Mouse (Mus musculus): ENCODE results near the gene Sumf1.
A peak's percentile ranks its signal among the peaks of the same experiment; 100 is the strongest.

The Sumf1 gene

DNA sequence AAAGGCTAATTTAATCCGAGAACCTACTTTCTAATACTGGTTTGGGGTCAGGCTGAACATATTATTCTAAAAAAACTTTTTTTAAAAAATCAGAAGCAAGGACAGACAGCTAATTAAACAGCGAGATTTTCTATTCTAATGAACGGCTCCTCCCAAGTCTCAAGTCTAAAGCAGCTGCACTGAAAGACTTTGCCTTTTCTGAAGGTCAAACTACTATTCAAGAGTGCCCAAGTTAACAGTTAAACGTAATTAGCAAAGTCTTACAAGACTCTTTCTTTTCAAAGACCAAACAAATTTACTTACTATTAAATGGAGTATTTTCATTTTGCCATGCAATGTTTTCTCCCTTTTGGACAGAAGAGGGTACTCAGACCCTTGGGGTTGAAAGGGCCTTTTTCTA lies 20.8 kb upstream of the Sumf1 start:
- no peak for DNase-seq

DNA sequence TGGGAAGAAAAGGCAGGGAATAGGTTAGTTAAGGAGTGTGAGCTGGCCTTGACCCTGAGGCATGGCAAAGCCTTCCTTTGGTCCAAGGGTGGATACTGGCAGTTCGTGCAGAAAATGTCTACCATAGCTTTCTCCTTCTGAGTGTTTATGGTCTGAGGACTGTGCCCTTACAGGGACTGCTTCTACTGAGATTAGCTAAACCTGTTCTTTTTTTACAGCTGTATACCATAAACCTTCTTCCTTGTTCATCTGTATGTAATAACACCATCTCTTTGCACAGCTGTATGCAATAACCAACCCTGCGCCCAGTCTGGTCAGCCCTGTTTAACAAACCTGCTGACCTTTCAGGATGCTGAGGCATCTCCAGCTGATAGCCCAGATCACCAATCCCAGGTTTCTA lies 18.9 kb upstream of the Sumf1 start:
- no peak for DNase-seq

DNA sequence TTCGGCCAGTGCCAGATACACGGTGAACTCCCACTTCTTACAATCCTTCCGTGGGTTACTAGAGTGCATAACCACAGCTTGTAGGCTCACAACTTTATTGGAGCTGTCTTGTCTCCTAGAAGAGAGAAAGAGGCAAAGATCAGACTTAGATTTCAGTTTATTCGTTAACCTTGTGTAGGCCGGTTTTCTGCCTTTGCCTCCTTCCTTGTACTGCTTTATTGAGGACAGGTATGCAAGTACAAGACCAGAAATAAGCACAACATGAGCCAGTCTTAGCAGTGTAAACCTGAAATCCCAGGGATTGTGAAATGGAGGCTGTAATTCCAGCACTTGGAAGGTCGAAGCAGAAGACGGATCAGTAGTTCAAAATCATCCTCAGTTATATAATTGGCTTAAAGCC lies 12.9 kb upstream of the Sumf1 start:
- no peak for DNase-seq

DNA sequence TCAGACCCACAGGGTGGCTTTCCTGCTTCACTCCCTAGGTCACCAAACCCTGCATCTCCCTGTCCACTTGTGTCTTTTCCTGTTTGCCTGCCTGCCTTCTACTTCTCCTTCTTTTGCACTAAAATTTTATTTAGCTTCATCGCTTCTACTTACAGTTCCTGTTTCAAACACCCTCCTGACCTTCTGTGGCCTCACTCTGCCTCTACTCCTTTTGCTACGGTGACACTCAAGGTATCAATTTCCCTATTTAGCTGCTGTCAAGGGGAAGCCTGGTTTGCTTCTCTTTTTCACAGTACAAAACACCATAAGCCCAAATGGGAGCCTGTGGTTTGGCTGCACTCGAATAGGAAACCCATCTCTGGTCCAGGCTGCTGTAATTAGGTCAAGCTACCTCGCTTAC lies 11.7 kb upstream of the Sumf1 start:
- DNase-seq, result no peak

DNA sequence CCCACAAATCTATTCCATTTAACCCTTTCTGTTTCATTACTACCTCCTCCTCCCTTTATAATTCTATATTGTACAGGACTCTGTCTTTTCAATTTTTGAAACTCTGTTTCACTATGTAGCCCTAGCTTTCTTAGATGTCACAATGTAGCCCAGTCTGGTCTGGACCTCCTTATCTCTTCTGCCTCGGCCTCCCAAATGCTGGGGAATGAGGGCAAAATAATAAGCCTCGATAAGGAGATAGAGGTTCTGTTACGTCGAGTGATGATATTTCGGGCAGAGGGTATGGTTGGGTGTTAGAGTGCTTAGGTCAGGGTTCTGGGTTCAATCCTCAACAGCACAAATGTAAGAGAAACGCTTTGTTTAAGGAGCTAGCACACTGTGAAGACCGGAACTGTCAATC lies 11.3 kb upstream of the Sumf1 start:
- no peak for DNase-seq

DNA sequence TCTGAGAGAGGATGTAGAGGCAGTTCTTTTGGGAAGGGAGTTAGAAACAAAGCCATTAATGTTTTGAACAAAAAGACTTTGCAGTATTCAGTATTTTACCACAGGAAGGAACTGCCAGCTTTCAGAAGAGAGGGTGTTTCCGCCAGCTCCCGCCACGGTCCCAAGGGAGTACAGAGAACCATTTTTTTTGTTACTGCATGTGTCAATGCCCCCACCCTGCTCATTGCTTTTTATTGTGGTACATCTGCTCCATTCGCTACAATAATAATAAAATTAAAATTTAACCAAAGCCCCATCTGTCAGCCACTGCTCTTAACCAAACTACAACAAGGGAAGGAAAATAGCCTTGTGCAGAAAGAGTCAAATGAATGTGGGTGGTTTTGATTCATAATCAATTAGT lies 7.2 kb upstream of the Sumf1 start:
- no peak for DNase-seq

DNA sequence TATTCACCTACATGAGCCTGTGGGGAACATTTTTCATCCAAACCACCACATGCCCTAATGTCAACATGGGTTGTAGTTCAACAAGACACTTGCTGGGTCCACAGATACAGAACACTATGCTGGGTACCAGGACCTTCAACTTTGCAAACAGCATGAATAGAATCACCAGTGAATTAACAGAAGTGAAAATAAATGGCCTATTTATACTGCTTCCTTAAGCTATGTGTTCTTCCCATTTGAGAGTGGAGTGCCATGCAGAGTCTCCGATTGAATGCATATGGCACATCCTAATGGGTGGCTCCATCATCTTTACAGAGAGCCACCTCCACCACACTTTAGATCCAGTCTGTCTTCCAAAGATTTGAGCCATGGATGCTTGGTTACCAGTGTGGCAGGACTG lies 5.3 kb upstream of the Sumf1 start:
- no peak for DNase-seq

DNA sequence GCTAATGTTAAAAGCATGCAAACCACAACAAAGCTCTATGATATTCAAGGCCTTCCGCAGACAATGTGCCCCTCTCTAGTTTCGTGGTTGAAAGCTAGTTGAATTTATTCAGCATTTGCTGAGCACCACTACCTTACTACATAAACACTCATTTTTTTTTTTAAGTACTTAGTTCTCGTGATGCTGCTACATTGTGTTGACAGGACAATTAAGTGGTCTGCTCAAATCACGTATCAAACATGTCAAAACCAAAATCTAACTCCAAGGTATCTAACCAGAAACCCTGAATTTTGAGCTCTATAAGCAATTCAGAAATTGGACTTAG lies 265 bp upstream of the Sumf1 start:
- no peak for DNase-seq

DNA sequence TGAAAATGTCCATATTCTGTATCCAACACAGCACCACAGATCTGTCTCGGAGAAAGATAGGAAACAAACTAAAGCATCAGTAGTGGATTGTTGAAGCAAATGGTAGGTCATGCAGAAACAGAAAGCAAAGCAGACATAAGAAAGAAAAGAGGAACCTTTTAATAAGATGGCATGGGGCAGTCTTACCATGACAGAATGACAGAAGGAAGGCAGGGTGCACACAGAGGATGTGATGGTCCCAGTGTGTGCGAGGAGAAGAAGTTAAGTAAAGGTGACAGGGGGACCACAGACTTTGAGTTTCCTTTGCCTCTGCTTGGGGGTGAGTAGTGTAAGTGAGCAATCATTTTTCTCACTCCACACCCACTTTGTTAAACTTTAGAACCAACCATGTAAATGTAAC lies 6.3 kb downstream of the Sumf1 start:
- no peak for DNase-seq

DNA sequence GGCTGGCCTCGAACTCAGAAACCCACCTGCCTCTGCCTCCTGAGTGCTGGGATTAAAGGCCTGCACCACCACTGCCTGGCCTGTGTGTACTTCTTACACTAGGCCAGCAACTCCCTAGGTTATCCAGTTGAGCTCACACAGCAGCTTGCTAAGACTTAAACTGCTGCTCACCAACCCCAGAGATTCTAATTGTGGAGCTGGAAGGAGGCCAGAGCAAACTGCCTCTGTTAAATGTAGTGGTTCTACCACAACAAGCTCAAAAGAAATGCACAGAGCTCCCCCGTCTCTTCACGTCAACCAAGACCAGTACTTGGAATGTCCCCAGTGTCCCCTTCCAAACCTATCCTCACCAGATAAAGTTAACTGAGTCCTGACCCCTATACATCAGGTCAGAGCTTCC lies 11.2 kb downstream of the Sumf1 start:
- no peak for DNase-seq

DNA sequence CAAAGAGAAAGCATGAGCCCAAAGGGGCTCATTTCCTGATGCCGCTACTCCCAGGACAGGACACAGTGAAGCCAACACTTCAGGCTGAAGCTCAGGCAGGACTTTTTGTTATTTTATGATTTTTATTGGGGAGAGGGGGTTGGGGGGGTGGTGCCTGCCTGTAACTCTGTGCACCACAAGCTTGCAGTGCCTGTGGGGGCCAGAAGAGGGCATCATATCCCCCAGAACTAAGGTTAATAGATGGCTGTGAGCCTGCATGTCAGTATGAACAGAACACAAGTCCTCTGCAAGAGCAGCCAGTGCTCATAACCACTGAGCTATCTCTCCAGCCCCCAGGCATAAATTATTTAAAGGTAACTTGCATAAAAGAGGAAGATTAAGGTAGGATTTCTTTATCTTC lies 13.2 kb downstream of the Sumf1 start:
- no peak for DNase-seq

DNA sequence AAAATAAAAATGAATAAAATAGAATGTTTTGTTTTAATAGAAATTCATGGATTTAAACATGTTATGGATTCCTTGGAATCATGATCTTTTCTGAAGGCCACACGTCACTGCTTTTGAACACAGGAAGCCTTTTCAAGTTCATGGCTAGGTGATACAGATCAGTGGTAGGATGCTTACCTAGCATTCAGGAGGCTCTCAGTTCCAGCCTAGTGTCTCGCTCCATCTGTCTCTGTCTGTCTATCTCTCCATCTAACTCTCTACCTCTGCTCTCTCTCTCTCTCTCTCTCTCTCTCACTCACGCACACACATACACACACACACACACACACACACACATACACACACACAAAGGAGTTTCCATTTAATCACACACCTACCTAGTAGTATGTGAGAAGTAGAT lies 15.9 kb downstream of the Sumf1 start:
- no peak for DNase-seq

DNA sequence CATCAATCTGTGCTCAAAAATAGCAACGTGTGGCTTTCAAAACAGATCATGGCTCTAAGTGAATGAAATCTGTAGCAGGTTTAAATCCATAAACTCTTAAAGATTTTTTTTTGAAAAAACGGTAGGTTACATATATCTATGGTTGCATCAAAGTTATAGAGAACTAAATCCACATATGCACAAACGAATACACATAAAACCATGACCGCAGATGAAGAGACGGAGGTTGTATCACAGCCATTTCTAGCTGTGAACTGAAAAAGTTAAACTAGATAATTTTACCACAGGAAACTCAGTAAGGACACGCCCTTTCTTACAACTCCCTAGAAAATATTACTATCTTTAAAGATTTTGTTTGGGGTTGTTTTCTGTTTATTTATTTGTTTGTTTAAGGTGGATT lies 16.7 kb downstream of the Sumf1 start:
- no peak for DNase-seq

DNA sequence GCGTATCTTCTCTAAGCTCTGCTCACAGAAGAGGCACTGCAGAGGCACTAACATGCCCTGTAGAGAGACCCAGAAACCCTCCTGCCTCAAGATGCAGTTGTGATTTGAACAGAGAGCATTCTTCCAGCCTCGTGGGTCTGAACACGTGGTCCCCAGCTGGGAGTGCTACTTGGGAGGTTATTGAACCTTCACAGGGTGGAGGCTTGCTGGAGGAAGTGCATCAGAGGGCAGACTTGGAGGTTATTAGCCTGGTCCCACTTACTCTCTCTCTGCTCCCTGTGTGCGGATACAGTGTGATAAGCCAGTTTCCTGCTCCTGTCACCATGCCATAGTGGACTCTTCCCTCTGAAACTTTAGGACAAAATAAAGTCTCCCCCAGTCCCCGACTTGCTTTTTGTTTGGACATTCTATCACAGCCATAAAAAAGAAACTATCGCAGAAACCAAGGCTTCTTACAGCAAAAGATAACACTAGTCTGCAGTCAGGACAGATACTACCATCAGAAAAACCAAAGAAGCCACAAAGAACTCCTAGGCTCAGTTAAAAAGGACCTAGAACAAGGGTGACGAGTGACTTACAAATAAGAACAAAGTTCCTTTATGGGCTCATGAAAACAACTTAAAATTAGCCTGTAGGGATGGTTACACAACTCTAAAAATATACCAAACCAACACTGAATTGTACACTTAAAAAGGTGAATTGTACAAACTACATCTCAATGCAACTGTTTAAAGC lies 17.3 kb downstream of the Sumf1 start:
- DNase-seq, result no peak

DNA sequence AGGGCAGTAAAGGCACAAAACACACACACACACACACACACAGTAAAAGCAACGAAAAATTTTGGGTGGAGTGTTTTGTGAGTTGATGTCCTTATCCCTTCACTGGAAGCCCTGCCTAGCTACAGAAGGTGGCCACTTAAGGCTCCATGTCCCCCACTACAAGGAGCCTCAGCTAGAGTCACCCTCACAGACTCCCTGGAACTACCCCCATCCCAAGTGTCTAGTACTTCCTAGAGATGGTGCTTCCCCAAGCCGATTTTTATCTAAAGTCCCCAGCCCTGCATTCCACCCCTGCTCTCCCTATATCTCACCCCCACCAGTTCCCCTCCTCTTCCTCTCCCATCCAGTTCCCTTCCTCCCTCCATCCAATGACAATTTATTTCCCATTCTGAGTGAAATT lies 19.8 kb downstream of the Sumf1 start:
- DNase-seq, result no peak

DNA sequence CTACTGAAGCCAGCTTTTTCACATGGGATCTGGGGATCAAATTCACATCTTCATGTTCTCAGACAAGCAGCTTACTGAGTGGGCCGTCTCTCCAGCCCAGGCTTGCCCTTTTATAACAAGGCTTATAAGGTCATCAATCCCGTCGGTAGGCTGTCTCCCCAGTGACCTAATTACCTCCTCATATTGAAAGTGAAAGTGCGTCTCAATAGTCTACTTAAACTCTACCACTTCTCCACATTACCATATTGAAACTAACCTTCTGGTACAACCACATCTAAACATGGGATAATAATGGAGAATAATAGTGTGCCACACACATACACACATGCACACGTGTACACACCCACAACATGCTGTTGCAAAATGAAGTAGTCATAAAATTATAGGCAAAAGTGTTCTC lies 20.4 kb downstream of the Sumf1 start:
- DNase-seq, result no peak

DNA sequence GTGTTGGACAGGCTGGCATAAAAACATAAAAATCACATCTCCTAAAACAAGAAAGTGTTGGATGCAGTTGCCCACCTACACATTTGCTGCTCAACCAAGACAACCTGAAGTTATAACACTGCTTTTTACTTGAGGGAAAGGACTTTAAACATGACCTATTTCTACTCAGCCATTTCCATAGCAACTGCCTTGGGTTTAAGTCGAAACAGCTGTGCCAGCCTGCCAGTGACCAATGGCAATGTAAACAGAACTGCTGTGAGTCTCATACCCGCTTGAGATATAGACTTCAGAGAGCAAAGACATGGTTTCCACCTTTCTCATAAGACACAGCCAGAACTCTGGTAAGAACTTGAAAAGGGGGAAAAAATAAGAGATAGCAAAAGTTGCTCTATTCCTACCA lies 24.8 kb downstream of the Sumf1 start:
- no peak for DNase-seq

DNA sequence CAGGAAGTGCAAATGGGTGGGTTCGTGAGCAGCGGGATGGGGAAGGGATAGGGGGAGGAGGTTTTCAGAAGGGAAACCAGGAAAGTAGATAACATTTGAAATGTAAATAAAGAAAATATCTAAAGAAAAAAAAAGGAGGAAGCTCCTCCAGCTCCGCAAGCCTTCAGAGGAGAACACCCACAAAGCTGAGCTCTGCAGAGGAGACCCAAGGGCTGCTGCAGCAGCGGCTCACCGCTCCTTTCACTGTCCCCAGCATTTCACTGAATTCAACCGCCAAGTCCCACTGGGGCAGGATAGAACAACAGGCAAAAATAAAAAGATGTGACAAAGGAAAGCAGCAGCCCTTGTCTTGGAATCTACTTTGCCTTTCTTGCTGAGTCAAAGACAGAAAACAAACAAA lies 28.5 kb downstream of the Sumf1 start:
- DNase-seq, result no peak

DNA sequence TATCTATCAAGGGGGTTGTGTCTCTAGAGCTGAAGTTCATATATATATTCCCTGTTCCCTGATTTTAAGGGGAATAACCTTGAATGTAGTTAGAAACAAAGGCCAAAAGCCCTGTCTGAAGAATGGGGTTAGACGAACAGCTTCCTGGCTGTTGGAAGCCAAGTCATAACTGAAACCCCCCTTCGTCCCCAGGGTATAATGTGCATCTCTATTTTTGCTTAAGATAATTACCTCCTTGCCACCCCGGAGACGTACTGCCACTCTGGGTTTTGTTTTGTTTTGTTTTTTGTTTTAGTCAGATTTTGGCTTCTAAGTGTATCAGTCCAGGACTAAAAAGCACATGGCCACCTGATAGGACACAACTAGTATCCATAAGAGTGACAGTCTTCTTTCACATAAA lies 31.1 kb downstream of the Sumf1 start:
- no peak for DNase-seq

DNA sequence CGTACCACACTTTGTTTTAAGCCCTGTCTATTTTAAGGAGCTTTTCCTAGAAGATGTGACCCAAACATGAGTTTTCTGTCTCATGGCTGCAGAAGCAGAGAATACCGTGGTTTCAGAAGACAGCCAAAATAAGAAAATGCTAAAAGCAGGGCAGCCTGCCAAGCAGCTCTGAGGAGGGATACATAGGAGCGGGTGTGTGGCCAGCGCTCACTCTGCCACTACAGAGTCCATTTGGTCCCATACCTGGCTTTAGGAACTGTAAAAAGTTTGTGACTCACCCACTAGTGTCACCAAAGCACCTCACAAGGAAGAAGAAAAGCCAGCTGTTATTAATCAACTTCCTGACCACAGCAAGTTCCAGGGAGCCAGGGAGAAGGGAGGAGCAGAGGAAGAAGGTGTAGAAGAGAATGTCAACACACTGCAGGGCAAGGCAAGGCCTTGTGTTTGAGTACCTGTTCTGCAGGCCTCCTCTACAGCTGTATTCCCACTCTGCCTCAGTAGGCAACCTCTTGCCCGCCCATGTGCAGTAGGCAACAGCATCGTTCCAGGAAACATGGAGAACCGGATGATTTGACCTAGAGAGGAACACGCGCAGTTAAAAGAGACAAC lies 32.6 kb downstream of the Sumf1 start:
- peak; percentile 74 for DNase-seq

DNA sequence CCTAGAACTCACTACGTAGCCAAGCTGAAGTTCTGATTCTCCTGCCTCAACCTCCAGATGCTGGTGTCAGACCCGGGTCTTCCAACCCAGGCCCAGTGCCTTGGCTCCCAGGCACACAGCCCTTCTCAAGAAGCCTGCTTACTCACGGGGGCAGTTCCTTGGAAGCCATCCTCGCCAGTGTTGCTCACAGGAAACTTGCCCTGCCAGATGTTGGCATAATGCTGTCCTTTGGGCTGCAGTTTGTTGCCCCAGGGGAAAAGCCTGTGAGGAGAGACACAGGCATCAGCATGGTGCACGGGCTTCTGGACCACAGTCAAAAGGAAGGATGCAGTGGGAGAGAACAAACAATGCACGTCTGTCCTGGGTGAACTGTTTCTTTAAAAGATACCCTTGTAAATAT lies 33.3 kb downstream of the Sumf1 start:
- no peak for DNase-seq

DNA sequence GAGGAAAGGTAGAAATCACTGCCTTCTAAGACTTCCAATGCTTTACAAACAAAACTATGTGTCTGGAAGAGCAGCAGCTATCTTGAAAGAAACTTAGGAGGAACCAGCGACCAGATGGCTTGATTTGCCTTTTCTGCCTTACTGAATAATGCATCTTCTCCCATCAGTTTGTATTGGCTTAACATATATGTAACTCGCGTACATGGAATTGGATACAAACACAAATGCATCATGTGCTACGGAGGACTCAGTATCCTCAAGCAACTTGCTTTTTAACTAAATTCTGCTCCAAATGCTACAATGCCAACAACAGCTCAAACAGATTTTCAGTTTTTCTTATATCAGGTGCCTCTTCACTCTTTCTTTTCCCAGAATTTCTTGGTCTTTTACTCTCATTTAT lies 36.1 kb downstream of the Sumf1 start:
- no peak for DNase-seq

DNA sequence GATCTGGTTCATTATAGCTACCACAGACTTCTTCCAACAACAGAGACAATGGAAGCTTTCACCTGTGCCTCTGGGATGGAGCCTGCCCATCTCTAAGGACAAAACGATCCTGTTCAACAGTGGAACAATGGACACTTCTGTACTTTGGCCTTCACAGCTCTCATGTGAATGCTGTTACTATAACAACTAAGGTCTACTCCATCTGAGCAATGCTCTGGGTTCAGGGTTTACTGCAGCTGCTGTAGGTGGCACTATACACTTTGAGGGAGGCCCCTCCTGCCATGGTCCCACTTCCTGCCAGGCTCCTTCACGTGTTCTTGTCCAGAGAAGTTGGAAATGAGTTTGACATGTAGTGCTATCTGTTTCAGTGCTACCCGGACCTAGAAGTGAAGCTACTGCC lies 36.9 kb downstream of the Sumf1 start:
- no peak for DNase-seq

DNA sequence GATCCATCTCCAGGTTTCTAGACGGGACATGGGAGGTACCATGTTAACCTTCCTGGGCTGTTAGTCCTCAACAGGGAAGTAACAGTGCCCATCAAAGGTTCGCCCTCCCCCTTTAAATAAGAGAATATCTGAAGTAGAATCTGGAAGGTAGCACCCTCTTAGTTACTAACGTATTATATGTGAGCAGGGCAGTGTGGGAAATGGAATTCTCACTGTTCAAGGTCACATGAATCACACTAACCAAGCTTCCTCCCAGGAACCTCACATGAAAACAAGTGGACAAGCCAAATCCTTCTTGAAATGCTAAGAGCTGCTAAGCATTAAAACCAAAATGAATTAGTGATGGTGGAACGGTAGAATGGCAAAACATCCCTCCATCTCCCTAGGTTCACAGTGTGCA lies 38.7 kb downstream of the Sumf1 start:
- DNase-seq, result no peak

DNA sequence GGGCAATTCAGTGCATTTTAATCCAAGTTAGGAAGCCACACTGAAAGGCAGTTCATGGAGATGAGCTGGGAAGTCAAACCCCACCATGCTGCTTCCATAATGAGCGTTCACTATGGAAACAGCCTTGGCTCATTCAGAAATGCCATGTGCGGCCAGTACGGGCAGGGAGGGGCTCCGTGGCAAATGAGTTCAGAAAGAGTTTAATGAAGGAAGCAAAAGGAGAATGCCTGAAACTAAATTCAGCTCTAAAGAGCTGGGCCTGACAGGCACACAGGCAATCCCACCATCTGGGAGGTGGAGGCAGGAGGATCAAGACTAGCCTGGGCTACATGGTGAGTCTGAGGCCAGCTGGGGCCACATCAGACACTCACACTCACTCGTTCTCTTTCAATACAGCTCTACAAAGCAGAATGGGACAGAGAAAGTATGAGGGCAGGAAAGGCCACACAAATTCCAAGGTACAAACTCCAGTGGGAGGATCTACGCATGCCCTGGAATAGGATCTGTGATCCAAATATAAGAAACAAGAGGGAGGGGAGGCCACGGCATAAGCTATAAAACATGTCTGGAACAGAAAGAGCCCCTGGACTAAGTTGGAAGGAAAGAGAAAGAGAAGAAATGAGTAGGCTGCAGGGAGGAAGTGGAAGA lies 39.3 kb downstream of the Sumf1 start:
- no peak for DNase-seq

Data from kidney, postnatal 10 days (tissue).